Mouse (Mus musculus): Measurements from ENCODE around the gene Hspa1a. TPM values are rescaled to one million over a fixed set of nuclear protein-coding genes. Genes with fewer than 3 reads are reported as not detected.
"Not testable (repeated sequence)": the region's sequence is repeated elsewhere in the genome, so short reads cannot be mapped to it uniquely, and the experiment has no call there.

Hspa1a gene
- total and polyA plus RNA-seq, 3 experiments = 0.18 TPM; not detected in 2

- Histone ChIP-seq H3K27me3 (ENCODE audit: insufficient read depth, low read length) (peaks cover 3% of the 10 kb centered on the region; the same call in 1 of the 2 replicates), H3K9me3 (replicated peaks) (peaks cover 26% of the 10 kb centered on the region), H3K4me3 (ENCODE audit: low read depth, low read length) (peak overlapping the region; percentile 76), H3K36me3 (replicated peaks) (peaks cover 70% of the 10 kb centered on the region), H3K4me1 (ENCODE audit: insufficient read depth, low read depth, low read length) (peaks cover 78% of the 10 kb centered on the region)
- ATAC-seq (ENCODE audit: extremely low read depth, insufficient number of reproducible peaks, low FRiP score, poor library complexity, severe bottlenecking) (peak; percentile 59), DNase-seq (ENCODE audit: low spot score) (peak; percentile 62)
- TF ChIP-seq GATA2 (IDR thresholded peaks at IDR 0.05; ENCODE audit: borderline replicate concordance, low read depth, low read length) (no peak), TAL1 (conservative IDR thresholded peaks at IDR 0.05; ENCODE audit: low read depth, low read length) (no peak), GATA1 (IDR thresholded peaks at IDR 0.05; ENCODE audit: borderline replicate concordance, low read length) (no peak), CTCF (IDR thresholded peaks at IDR 0.05; ENCODE audit: low read depth, low read length) (no peak), POLR2AphosphoS5 (IDR thresholded peaks at IDR 0.05; ENCODE audit: insufficient replicate concordance, low read depth, low read length) (peak; percentile 80; the same call in 1 of the 2 replicates)
Measured at GRCm38 (mm10) chr17:35002153-35002865, 30.4 kb upstream of the Hspa1a start.

- H3K4me3 ChIP-seq (ENCODE audit: low read depth, low read length) = peak overlapping the region; percentile 76
- H3K36me3 ChIP-seq (replicated peaks) = peaks cover 69% of the 10 kb centered on the region
- DNase-seq (ENCODE audit: low spot score) = no peak
- peaks cover 79% of the 10 kb centered on the region for H3K4me1 ChIP-seq (ENCODE audit: insufficient read depth, low read depth, low read length)
- H3K9me3 ChIP-seq (replicated peaks) = peaks cover 29% of the 10 kb centered on the region
- no peak for ATAC-seq (ENCODE audit: extremely low read depth, insufficient number of reproducible peaks, low FRiP score, poor library complexity, severe bottlenecking)
- H3K27me3 ChIP-seq (ENCODE audit: insufficient read depth, low read length) = peaks cover 3% of the 10 kb centered on the region; the same call in 1 of the 2 replicates
- no peak for TF ChIP-seq POLR2AphosphoS5 (IDR thresholded peaks at IDR 0.05; ENCODE audit: insufficient replicate concordance, low read depth, low read length)
- TF ChIP-seq TAL1 (conservative IDR thresholded peaks at IDR 0.05; ENCODE audit: low read depth, low read length) = no peak
- TF ChIP-seq GATA1 (IDR thresholded peaks at IDR 0.05; ENCODE audit: borderline replicate concordance, low read length) = no peak
- no peak for TF ChIP-seq CTCF (IDR thresholded peaks at IDR 0.05; ENCODE audit: low read depth, low read length)
- no peak for TF ChIP-seq GATA2 (IDR thresholded peaks at IDR 0.05; ENCODE audit: borderline replicate concordance, low read depth, low read length)
Measured at GRCm38 (mm10) chr17:35001452-35002152, 29.6 kb upstream of the Hspa1a start.

- peaks cover 72% of the 10 kb centered on the region for H3K36me3 ChIP-seq (replicated peaks)
- peaks cover 3% of the 10 kb centered on the region; the same call in 1 of the 2 replicates for H3K27me3 ChIP-seq (ENCODE audit: insufficient read depth, low read length)
- H3K4me1 ChIP-seq (ENCODE audit: insufficient read depth, low read depth, low read length) = peaks cover 82% of the 10 kb centered on the region
- peaks cover 32% of the 10 kb centered on the region for H3K9me3 ChIP-seq (replicated peaks)
- no peak for TF ChIP-seq POLR2AphosphoS5 (IDR thresholded peaks at IDR 0.05; ENCODE audit: insufficient replicate concordance, low read depth, low read length)
- TF ChIP-seq GATA2 (IDR thresholded peaks at IDR 0.05; ENCODE audit: borderline replicate concordance, low read depth, low read length) = no peak
- no peak for TF ChIP-seq CTCF (IDR thresholded peaks at IDR 0.05; ENCODE audit: low read depth, low read length)
- no peak for TF ChIP-seq GATA1 (IDR thresholded peaks at IDR 0.05; ENCODE audit: borderline replicate concordance, low read length)
- TF ChIP-seq TAL1 (conservative IDR thresholded peaks at IDR 0.05; ENCODE audit: low read depth, low read length) = no peak
- no peak for ATAC-seq (ENCODE audit: extremely low read depth, insufficient number of reproducible peaks, low FRiP score, poor library complexity, severe bottlenecking)
- peak; percentile 70 for DNase-seq (ENCODE audit: low spot score)
- peak within 1 kb of the TSS; percentile 76 for H3K4me3 ChIP-seq (ENCODE audit: low read depth, low read length)
Measured at GRCm38 (mm10) chr17:35000717-35001451, 28.9 kb upstream of the Hspa1a start, which contains the start of gene Vars. Gene Vars (plus strand): TSS chr17:35000987.

GRCm38 (mm10) chr17:34999871-35000716, 28.1 kb upstream of the Hspa1a start:
- H3K27me3 ChIP-seq (ENCODE audit: insufficient read depth, low read length); ATAC-seq (ENCODE audit: extremely low read depth, insufficient number of reproducible peaks, low FRiP score, poor library complexity, severe bottlenecking); DNase-seq (ENCODE audit: low spot score): not testable (repeated sequence)
- peaks cover 32% of the 10 kb centered on the region for H3K9me3 ChIP-seq (replicated peaks)
- peaks cover 74% of the 10 kb centered on the region for H3K4me1 ChIP-seq (ENCODE audit: insufficient read depth, low read depth, low read length)
- TF ChIP-seq TAL1 (conservative IDR thresholded peaks at IDR 0.05; ENCODE audit: low read depth, low read length) = peak; percentile 44; the same call in 1 of the 2 replicates
- H3K36me3 ChIP-seq (replicated peaks) = peaks cover 65% of the 10 kb centered on the region
- H3K4me3 ChIP-seq (ENCODE audit: low read depth, low read length) = peak overlapping the region; percentile 76

GRCm38 (mm10) chr17:34998526-34999430, 26.8 kb upstream of the Hspa1a start:
- DNase-seq (ENCODE audit: low spot score) (no peak), ATAC-seq (ENCODE audit: extremely low read depth, insufficient number of reproducible peaks, low FRiP score, poor library complexity, severe bottlenecking) (no peak)
- peaks cover 32% of the 10 kb centered on the region for H3K9me3 ChIP-seq (replicated peaks)
- peak overlapping the region; percentile 66 for H3K4me3 ChIP-seq (ENCODE audit: low read depth, low read length)
- H3K27me3 ChIP-seq (ENCODE audit: insufficient read depth, low read length) = no peaks in the 10 kb centered on the region
- no peak for TF ChIP-seq POLR2AphosphoS5 (IDR thresholded peaks at IDR 0.05; ENCODE audit: insufficient replicate concordance, low read depth, low read length)
- no peak for TF ChIP-seq GATA1 (IDR thresholded peaks at IDR 0.05; ENCODE audit: borderline replicate concordance, low read length)
- peaks cover 58% of the 10 kb centered on the region for H3K36me3 ChIP-seq (replicated peaks)
- peaks cover 61% of the 10 kb centered on the region for H3K4me1 ChIP-seq (ENCODE audit: insufficient read depth, low read depth, low read length)
